Mouse (Mus musculus): Measurements from ENCODE around the gene Abca7.
"Not testable (repeated sequence)": the region's sequence is repeated elsewhere in the genome, so short reads cannot be mapped to it uniquely, and the experiment has no call there.

The Abca7 gene

GRCm38 (mm10) chr10:79996272-79997033 lies at the start of gene Abca7:
Gene Abca7 (plus strand): TSS chr10:79996494.
- peak; percentile 95 for DNase-seq

GRCm38 (mm10) chr10:79946752-79947322 lies 49.5 kb upstream of the Abca7 start:
- no peak for DNase-seq

- no peak for DNase-seq
Measured at GRCm38 (mm10) chr10:79947502-79947901, 48.8 kb upstream of the Abca7 start.

- no peak for DNase-seq
Measured at GRCm38 (mm10) chr10:79949873-79950272, 46.4 kb upstream of the Abca7 start.

- no peak for DNase-seq
Measured at GRCm38 (mm10) chr10:79950661-79951060, 45.6 kb upstream of the Abca7 start.

GRCm38 (mm10) chr10:79953946-79954345 lies 42.3 kb upstream of the Abca7 start:
- no peak for DNase-seq

GRCm38 (mm10) chr10:79955691-79956090 lies 40.6 kb upstream of the Abca7 start:
- DNase-seq: no peak

GRCm38 (mm10) chr10:79956643-79957154 lies 39.6 kb upstream of the Abca7 start:
- DNase-seq: no peak

- peak; percentile 77 for DNase-seq
Measured at GRCm38 (mm10) chr10:79958140-79958816, 38.0 kb upstream of the Abca7 start.

GRCm38 (mm10) chr10:79959412-79959811 lies 36.9 kb upstream of the Abca7 start:
- DNase-seq: not testable (repeated sequence)

- peak; percentile 100 for DNase-seq
Measured at GRCm38 (mm10) chr10:79959847-79960601, 36.3 kb upstream of the Abca7 start, which contains the start of gene Wdr18. Gene Wdr18 (plus strand): TSS chr10:79960152.

GRCm38 (mm10) chr10:79960671-79961294 lies 35.5 kb upstream of the Abca7 start:
- DNase-seq: no peak

GRCm38 (mm10) chr10:79964727-79965126 lies 31.6 kb upstream of the Abca7 start:
- no peak for DNase-seq

GRCm38 (mm10) chr10:79965325-79965724 lies 31.0 kb upstream of the Abca7 start:
- no peak for DNase-seq

- DNase-seq: peak; percentile 58
Measured at GRCm38 (mm10) chr10:79966886-79967400, 29.4 kb upstream of the Abca7 start.

- no peak for DNase-seq
Measured at GRCm38 (mm10) chr10:79968181-79968580, 28.1 kb upstream of the Abca7 start.

- no peak for DNase-seq
Measured at GRCm38 (mm10) chr10:79969124-79969568, 27.1 kb upstream of the Abca7 start.

GRCm38 (mm10) chr10:79970415-79971182 lies 25.7 kb upstream of the Abca7 start, which contains the start of gene Grin3b:
Gene Grin3b (plus strand): TSS chr10:79970715.
- no peak for DNase-seq

- DNase-seq: no peak
Measured at GRCm38 (mm10) chr10:79971183-79971497, 25.2 kb upstream of the Abca7 start.

- no peak for DNase-seq
Measured at GRCm38 (mm10) chr10:79972831-79973230, 23.5 kb upstream of the Abca7 start.

- DNase-seq: no peak
Measured at GRCm38 (mm10) chr10:79974087-79974486, 22.2 kb upstream of the Abca7 start.

Measured in cerebellum, adult 11 months (tissue).